Mouse (Mus musculus) macrophage (primary cell): ENCODE measurements around the gene Rsrc2. TPM values are rescaled to one million over a fixed set of nuclear protein-coding genes. Genes with fewer than 3 reads are reported as not detected.
"Not testable (repeated sequence)": the region's sequence is repeated elsewhere in the genome, so short reads cannot be mapped to it uniquely, and the experiment has no call there.

Experiments used
- H3K27ac ChIP-seq: fragments of 350-480 bp; formaldehyde crosslinking; 2 replicates; pipeline ENCODE4 v1.9.0; 2021
- H3K36me3 ChIP-seq: fragments of 350-480 bp; formaldehyde crosslinking; 2 replicates; pipeline ENCODE4 v1.9.0; 2021; ENCODE audit errors: inconsistent target
- H3K4me3 ChIP-seq: fragments of 350-480 bp; formaldehyde crosslinking; 2 replicates; pipeline ENCODE4 v1.9.0; 2021; ENCODE audit errors: inconsistent target
- H3K79me2 ChIP-seq: fragments of 350-480 bp; formaldehyde crosslinking; 2 replicates; pipeline ENCODE4 v1.9.0; 2021; ENCODE audit errors: inconsistent target
- WGBS: methylation state at CpG from one replicate; pipeline ENCODE4 v1.1.7; 2026; ENCODE audit warnings: inconsistent platforms; ENCODE audit not compliant: missing documents; 5-methylcytosine and 5-hydroxymethylcytosine counted together
- polyA plus RNA-seq: library from polyadenylated mRNA; stranded (reverse); fragments of 250-400 nt; gene quantifications from 3 replicates; pipeline ENCODE4 v1.2.4, GENCODE M21; 2018; ENCODE audit warnings: inconsistent platforms
- total RNA-seq, 78 experiments: library from RNA; depleted of rRNA; stranded (reverse); fragments of 250-400 nt; gene quantifications; 1 replicate in 9 of 78; 2 replicates in 24 of 78; 3 replicates in 43 of 78; 4 replicates in 2 of 78; pipeline ENCODE4 v1.2.4; 2018; ENCODE audit warnings: inconsistent platforms in 56 of 78

Rsrc2 gene
- total RNA-seq (2018; cell fraction: chromatin; rRNA removed): 100 to 1,000 TPM; 262 to 468 (median 374) TPM
- total RNA-seq (2018; cell fraction: cytosol; rRNA removed): 10 to 100 TPM; 40.6 to 67.4 (median 49.5) TPM
- total RNA-seq (2018; cell fraction: nucleus; rRNA removed): 100 to 1,000 TPM; 130 to 257 (median 206) TPM
- polyA plus RNA-seq: 62.5 to 150 TPM (median 74.9 TPM) in 3 replicates

DNA sequence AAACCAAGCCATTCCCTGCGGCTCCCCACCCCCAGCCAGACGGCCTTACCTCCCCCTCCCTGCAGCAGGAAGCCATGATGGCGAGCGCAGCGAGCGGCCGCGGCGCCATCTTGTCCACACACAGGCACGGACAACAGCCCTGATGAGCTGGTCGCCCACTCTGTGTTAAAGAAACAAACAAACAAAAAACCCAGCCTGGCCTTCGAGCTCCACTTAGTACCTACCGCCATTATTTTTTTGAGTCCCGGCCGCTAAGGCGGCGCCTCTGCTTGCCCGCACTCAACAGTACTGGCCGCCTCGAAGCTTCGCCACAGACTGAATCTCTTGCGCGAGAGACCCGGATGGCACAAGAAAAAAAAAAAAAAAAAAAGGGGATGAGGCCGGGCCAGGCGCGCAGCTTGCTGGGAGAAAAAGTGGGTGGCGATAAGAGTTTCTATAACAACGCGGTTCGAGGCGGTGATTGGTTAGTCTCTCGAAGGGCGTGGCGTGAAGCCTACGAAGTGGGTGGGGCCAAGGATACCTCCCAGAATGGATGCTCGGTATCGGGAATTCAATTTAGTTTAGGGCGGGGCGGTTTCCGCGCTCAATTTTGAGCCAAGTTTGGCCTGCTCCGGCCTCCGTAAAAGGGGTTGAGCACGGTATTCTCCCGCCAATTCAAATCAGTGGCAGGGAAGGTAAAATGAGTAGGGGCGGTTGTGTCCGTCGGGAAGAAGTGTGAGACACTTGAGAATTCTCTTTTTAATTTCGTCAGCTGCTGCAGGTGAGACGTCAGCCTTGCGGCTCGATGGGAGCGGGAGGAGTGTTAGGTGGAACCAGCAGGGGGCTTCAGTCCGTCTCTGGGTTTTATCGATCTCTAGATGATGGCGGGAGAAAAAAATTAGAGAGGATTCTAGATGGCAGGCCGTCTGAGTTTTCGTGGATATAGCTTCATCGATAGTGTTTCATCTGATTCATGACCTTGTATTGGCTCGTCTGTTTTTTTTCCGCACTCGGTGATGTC, at the start of gene Rsrc2, which contains the start of gene Kntc1:
Rsrc2 (minus strand) TSS at position 350 of the 1,000 bp plus-strand sequence.
Kntc1 (plus strand) TSS at position 652 of the 1,000 bp plus-strand sequence.
- Histone ChIP-seq H3K4me3 (peak within 1 kb of the TSS; percentile 92), H3K36me3 (peaks cover 17% of the 10 kb centered on the region), H3K27ac (peak within 1 kb of the TSS; percentile 90), H3K79me2 (peaks cover 81% of the 10 kb centered on the region)
- WGBS: under 1% methylated on average over 63 of the region's 63 CpGs

DNA sequence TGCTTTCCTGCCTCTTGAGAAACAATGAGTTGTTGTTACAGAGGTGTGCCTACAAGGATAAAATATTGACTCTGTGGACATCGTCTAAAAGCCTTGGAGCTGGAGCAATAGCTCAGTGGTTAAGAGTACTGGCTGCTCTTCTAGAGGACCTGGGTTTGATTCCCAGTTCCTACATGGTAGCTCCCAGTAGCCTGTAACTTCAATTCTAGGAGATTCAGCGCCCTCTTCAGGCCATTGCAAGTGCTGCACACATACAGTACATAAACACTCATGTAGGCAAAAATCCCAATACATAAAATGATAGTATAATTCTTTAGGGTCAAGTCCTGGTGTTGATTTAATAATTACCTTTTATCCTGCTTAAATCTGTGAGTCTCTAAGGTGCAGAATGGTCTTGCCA, 43.9 kb upstream of the Rsrc2 start:
- Histone ChIP-seq H3K4me3 (no peak overlapping the region), H3K79me2 (no peaks in the 10 kb centered on the region), H3K27ac (no peak overlapping the region), H3K36me3 (no peaks in the 10 kb centered on the region)
- 92% methylated on average over 2 of the region's 2 CpGs for WGBS

DNA sequence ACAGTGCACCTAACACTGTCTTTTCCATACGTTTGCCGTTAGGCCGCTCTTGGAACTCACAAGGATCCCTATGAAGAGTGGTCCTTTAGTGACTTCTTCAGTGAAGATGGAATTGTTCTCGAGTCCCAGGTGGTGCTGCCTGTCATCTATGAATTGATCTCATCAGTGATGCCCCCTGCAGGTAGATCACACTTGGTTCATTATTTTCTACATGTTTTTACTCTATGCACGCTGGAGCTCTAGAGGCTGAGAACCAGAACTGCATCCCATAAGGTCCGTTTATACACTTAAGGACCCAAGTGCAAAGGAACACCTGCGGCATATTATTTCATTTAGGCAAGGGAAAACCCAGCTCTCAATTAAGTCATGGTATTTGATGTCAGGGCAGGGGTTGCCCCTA, 39.8 kb upstream of the Rsrc2 start:
- Histone ChIP-seq H3K27ac (no peak overlapping the region), H3K36me3 (no peaks in the 10 kb centered on the region), H3K4me3 (no peak overlapping the region), H3K79me2 (no peaks in the 10 kb centered on the region)
- 94% methylated on average over 7 of the region's 7 CpGs for WGBS

DNA sequence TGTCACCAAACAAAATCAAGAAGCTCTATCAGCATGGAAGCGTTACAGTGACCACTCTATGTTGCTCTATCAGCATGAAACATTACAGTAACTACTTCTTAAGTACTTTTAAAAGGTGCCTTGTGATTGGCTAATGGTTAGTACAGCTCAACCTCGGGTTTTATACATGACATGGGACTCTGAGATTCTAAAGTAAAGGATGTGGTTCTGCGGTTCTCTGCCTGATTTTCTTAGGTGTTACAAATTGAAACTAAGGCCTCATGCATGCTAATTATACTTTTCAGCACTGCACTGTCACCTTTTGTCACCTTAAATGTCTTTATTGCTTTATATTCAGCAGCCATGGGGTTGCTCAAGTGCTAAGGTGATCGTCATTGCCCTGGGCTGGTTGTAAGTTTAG, 32.6 kb upstream of the Rsrc2 start:
- Histone ChIP-seq H3K36me3 (no peaks in the 10 kb centered on the region), H3K27ac (no peak overlapping the region), H3K79me2 (no peaks in the 10 kb centered on the region), H3K4me3 (no peak overlapping the region)
- 87% methylated on average over 4 of the region's 4 CpGs for WGBS

DNA sequence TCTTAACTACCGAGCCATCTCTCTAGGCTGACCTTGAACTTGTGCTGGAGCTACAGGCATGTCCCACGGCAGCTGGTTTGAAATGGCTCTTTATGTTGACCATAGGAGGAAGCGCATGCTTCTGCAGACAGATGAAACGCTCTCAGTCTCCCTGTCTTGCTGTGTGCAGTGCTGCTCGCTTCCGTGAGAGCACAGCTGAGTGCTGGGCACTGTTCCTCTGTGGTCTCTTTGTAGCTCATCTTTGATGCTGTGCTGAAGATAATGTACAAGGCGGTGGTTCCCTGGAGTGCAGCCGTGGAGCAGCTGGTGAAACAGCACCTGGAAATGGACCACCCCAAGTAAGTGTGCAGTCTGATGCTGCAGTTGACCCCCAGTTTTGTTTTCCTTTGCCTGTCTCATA, 31.5 kb upstream of the Rsrc2 start:
- Histone ChIP-seq H3K27ac (no peak overlapping the region), H3K4me3 (no peak overlapping the region), H3K79me2 (no peaks in the 10 kb centered on the region), H3K36me3 (no peaks in the 10 kb centered on the region)
- 98% methylated on average over 8 of the region's 8 CpGs for WGBS

DNA sequence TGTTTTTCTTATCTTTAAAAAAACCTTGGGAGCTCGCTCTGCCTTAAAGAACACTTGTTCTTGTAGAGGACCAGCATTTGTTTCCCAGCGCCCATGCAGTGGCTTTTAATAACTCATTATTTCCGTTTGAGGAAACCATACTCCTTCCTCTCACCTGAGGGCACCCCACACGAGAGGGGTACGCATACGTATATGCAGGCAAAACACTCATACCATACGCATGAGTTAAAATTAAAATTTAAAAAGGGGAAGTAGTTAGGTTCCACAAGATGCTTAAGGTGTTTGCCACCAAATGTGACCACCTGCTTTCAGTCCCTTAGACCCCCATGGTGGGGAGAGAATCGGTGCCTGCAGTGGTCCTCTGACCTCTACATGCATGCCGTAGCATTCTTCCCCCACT, 24.2 kb upstream of the Rsrc2 start:
- H3K27ac ChIP-seq: no peak overlapping the region
- WGBS: 84% methylated on average over 9 of the region's 9 CpGs
- H3K79me2 ChIP-seq: no peaks in the 10 kb centered on the region
- H3K4me3 ChIP-seq: no peak overlapping the region
- H3K36me3 ChIP-seq: no peaks in the 10 kb centered on the region

DNA sequence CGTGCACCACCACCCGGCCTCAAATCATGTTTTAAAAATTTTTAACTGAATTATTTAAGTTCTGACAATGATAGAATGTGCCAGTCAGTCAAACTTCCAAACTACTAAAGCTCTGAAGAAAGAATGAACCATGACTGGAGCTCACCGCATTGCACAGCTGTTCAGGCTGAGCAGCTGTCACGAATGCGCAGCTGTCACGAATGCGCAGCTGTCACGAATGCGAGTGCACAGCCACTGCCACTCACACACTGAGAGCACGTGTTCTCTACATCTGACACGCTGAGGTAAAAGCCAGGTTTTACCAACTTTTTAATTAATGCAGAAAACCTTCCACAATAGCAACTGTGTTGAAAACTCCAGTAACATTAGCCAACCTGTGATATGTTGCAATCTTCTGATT, 17.2 kb upstream of the Rsrc2 start:
- H3K36me3 ChIP-seq, H3K27ac ChIP-seq, H3K79me2 ChIP-seq, H3K4me3 ChIP-seq: not testable (repeated sequence)
- WGBS: 99% methylated on average over 9 of the region's 11 CpGs

DNA sequence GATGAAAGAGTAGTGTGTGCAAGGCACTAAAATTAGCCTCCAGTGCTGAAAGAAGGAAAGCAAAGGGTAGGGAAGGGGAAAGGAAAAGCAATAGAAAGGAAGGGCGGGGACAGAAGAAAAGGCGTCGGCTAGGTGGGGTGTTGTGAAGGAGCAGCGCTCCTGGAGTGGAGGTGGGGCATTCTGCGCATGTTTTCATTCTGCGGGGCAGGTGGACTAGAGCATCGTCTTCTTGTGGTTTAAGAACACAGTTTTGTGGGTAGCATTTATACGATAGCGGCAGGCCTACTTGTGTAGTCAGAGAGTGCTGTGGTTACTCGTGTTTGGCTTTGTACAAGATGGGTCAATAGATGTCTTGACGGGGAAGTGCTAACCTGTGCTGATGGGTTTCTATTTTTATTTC, 16.3 kb upstream of the Rsrc2 start:
- Histone ChIP-seq H3K4me3 (no peak overlapping the region), H3K79me2 (no peaks in the 10 kb centered on the region), H3K27ac (no peak overlapping the region), H3K36me3 (no peaks in the 10 kb centered on the region)
- 99% methylated on average over 10 of the region's 11 CpGs for WGBS

DNA sequence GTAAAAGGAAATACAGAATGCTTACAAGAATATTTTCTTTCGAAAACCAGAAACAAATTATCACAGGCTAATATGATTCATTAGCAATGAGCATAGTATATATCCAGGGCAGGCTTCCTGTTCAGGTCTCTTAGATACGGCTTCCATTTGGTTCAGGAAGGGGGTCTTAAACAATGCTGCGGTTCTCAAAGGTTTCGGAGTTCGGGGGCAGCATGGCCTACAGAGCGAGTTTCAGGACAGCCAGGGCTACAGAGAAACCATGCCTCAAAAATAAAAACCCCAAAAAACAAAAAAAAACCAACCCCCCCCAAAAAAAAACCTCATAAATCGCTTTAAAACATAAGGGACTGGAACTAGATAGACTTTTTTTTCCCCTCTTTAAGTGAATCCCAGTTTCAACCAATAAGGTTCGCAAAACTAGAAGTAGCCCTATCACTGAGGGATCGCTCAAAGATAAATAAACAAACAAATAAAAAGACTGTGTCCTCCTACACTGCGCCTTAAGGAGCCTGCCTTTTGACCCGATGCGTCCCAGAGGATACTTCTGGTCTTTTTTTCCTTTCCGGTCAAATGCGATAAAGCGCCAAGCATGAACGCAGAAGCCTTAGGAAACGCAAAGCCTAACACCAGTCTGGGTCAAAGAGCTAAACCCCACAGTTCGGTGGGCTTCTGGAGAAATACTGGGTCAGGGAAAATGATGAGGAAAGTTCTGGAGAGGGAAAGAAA, 712 bp downstream of the Rsrc2 start:
- peaks cover 90% of the 10 kb centered on the region for H3K79me2 ChIP-seq
- under 1% methylated on average over 18 of the region's 18 CpGs for WGBS
- H3K27ac ChIP-seq: peak overlapping the region; percentile 90
- H3K36me3 ChIP-seq: peaks cover 26% of the 10 kb centered on the region
- H3K4me3 ChIP-seq: peak overlapping the region; percentile 92

DNA sequence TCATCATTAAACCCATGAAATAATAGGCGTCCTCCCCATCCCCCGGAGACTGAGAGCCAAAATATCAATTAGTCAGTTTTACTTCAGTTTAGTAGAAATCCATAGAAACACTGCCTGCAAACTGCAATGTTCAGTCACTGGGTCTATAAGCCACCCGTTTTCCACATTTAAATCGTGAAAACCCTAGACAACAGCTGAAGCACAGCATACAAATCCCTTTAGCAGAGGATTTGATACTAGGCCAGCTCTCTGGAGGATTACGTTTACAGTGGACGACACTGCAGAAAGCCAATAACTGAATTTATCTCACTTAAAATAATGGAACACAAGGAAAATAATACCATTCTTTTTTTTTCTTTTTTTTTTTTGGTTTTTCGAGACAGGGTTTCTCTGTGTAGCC, 1.6 kb downstream of the Rsrc2 start:
- H3K27ac ChIP-seq: no peak overlapping the region
- peaks cover 35% of the 10 kb centered on the region for H3K36me3 ChIP-seq
- 30% methylated on average over 6 of the region's 7 CpGs for WGBS
- H3K4me3 ChIP-seq: peak overlapping the region; percentile 92
- peaks cover 94% of the 10 kb centered on the region for H3K79me2 ChIP-seq

DNA sequence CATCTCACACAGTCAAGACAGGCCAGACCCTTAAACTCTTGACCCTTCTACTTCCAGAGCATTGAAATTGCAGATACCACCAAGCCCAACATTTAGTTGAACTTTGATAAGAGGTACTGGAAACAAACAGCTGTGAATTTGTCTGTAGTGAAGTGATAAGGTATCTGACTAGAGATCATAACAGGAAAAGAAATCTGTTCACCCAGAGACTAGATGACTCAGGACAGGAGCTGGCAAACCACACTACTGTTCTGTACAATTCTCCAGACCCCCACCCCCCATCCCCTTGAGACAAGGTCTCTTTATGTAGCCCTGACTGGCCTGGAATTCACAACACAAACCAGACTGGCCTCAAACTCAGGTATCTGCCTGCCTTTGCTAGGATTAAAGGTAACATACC, 3.0 kb downstream of the Rsrc2 start:
- no peak overlapping the region for H3K4me3 ChIP-seq
- no peak overlapping the region for H3K27ac ChIP-seq
- peaks cover 94% of the 10 kb centered on the region for H3K79me2 ChIP-seq
- peaks cover 45% of the 10 kb centered on the region for H3K36me3 ChIP-seq

DNA sequence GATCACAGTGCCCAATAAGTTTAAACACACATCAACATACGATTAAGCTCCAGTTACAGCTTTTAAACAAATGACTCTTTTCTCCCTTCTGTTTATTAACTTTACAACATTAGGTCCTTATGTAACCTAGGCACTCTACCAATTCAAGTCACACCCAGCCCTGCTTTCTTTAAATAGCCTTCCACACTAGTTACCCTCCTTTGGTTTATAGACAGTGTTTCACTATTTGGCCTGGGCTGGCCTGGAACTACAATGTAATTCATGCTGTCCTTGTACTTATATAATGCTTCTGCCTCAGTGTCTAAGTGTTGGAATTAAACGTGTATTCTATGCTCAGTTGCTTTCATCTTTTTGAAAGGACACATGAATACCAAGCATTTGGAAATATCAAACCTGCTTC, 4.9 kb downstream of the Rsrc2 start:
- Histone ChIP-seq H3K36me3 (peaks cover 62% of the 10 kb centered on the region), H3K4me3 (no peak overlapping the region), H3K27ac (no peak overlapping the region), H3K79me2 (peaks cover 97% of the 10 kb centered on the region)
- 91% methylated on average over 2 of the region's 2 CpGs for WGBS

DNA sequence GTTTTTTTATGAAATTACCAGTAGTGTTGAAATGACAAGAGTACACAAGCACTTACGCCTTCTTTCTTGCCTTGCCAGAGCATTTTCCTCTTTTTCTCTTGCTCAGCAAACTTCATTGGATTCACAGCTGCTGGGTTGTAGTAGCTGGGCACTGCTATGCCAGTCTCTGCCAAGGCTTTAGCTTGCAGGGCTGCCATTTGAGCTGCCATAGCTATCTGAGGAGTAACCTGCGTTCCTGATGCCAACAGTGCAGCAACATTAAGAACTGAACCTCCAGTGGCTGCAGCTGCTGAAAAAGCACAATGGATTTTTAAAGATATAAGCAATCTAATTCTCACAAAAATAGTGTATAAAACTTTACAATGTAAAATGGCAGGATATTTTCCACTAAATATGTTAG, 18.2 kb downstream of the Rsrc2 start:
- peaks cover 84% of the 10 kb centered on the region for H3K36me3 ChIP-seq
- H3K79me2 ChIP-seq: peaks cover 33% of the 10 kb centered on the region; the same call in 1 of the 2 replicates
- no peak overlapping the region for H3K27ac ChIP-seq
- H3K4me3 ChIP-seq: no peak overlapping the region
- 100% methylated on average over 2 of the region's 2 CpGs for WGBS

DNA sequence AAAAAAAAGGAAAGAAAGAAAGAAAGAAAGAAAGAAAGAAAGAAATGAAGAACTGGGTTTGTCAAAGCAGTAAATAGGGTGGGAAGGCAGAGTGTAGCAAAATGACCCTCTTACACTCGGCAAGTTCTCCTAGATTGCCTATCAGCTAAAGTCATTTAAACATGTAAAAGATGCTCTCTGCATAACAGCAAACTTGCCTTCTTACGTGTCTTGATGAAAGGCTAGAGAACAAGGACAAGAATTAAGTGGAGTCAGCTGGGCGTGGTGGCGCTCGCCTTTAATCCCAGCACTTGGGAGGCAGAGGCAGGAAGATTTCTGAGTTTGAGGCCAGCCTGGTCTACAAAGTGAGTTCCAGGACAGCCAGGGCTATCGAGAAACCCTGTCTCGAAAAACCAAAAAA, 25.4 kb downstream of the Rsrc2 start:
- Histone ChIP-seq H3K36me3 (peaks cover 13% of the 10 kb centered on the region), H3K79me2 (peaks cover 20% of the 10 kb centered on the region)
- WGBS: 73% methylated on average over 7 of the region's 7 CpGs
- H3K4me3 ChIP-seq, H3K27ac ChIP-seq: not testable (repeated sequence)
